Mouse (Mus musculus) midbrain, postnatal 0 days (tissue): Measurements from ENCODE around the gene Abhd15. TPM values are rescaled to one million over a fixed set of nuclear protein-coding genes. Genes with fewer than 3 reads are reported as not detected.

Source experiments
- ATAC-seq: fragments of 200-750 bp; cut with Nextera tagmentation; 2 replicates; pipeline ENCODE4 v1.8.0; 2017; ENCODE audit warnings: moderate number of reproducible peaks, mild to moderate bottlenecking, moderate TSS enrichment, moderate library complexity; ENCODE audit not compliant: low FRiP score
- DNase-seq: peaks from one replicate; pipeline ENCODE4 v3.0.0-alpha.2; 2015; ENCODE audit warnings: low spot score
- H3K27ac ChIP-seq: fragments of 300-500 bp; sonication (generic); 2 replicates; pipeline ENCODE4 v1.5.1; 2014; ENCODE audit warnings: low read depth, mild to moderate bottlenecking, low read length, mixed read lengths
- H3K27me3 ChIP-seq: fragments of 300-500 bp; sonication (generic); 2 replicates; pipeline ENCODE4 v1.6.1; 2014; ENCODE audit warnings: low read length, control low read depth, mixed read lengths; ENCODE audit not compliant: insufficient read depth
- H3K36me3 ChIP-seq: fragments of 300-500 bp; sonication (generic); 2 replicates; pipeline ENCODE4 v1.6.1; 2014; ENCODE audit warnings: low read length, control low read depth, mixed read lengths; ENCODE audit not compliant: insufficient read depth
- H3K4me1 ChIP-seq: fragments of 300-500 bp; sonication (generic); 2 replicates; pipeline ENCODE4 v1.6.1; 2014; ENCODE audit warnings: mild to moderate bottlenecking, control low read depth, antibody characterized with exemption, low read length, mixed read lengths; ENCODE audit not compliant: insufficient read depth
- H3K4me2 ChIP-seq: fragments of 300-500 bp; sonication (generic); 2 replicates; pipeline ENCODE4 v1.6.1; 2014; ENCODE audit warnings: low read depth, mild to moderate bottlenecking, low read length, mixed read lengths; ENCODE audit not compliant: poor library complexity, severe bottlenecking
- H3K4me3 ChIP-seq: fragments of 300-500 bp; sonication (generic); 2 replicates; pipeline ENCODE4 v1.5.1; 2014; ENCODE audit warnings: low read depth, mild to moderate bottlenecking, low read length, moderate library complexity
- H3K9ac ChIP-seq: fragments of 300-500 bp; sonication (generic); replicated peaks from 2 replicates; pipeline ENCODE4 v1.6.1; 2014; ENCODE audit warnings: mild to moderate bottlenecking, low read length, moderate library complexity, mixed read lengths; ENCODE audit not compliant: poor library complexity, severe bottlenecking
- H3K9me3 ChIP-seq: fragments of 300-500 bp; sonication (generic); 2 replicates; pipeline ENCODE4 v1.6.1; 2016; ENCODE audit warnings: low read length, control low read depth
- CTCF ChIP-seq: IDR thresholded peaks from 2 replicates; pipeline ENCODE4 v1.5.1; 2016; ENCODE audit warnings: antibody characterized with exemption, mild to moderate bottlenecking
- WGBS: fragments of 180-500 bp; shearing (Covaris S2); extraction: QIAGEN DNeasy Blood & Tissue Kit; methylation state at CpG from one replicate; pipeline ENCODE4 v1.1.7; 2014; 5-methylcytosine and 5-hydroxymethylcytosine counted together
- polyA plus RNA-seq: library from polyadenylated mRNA; unstranded; fragments of >200 nt; fragmentation: Nextera tagmentation; extraction: Ambion mirVana; gene quantifications from 2 replicates; pipeline ENCODE4 v1.2.1, GENCODE M21; 2015
- total RNA-seq: library from RNA; depleted of rRNA; stranded (reverse); fragments of >200 nt; gene quantifications from 2 replicates; pipeline ENCODE4 v1.2.3, GENCODE M21; 2014

The Abhd15 gene
- total and polyA plus RNA-seq, 2 experiments from 2014 or later, result 1.8 to 4.2 TPM

DNA sequence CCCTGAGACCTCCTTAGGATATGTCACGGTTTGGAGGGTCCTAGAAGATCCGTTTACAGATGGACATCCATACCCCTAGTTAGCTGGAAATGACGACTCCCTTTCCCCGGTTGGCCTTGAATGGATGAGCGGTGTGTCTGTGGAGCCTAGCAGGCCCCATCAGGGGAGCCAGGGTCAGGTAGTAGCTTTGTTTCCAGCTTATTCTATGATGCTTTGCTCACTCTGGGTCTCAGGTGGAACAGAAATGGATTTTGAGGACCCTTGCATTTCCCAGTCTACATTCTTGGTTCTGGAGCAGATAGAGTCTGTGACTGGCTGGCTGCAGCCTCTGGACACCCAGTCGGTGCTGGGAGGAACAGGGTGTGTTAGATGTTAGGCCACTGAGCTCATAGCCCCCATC lies 20.1 kb upstream of the Abhd15 start:
- Histone ChIP-seq H3K4me2 (peak overlapping the region; percentile 86), H3K4me3 (peak overlapping the region; percentile 96), H3K4me1 (peaks cover 14% of the 10 kb centered on the region; the same call in 1 of the 2 replicates), H3K9me3 (no peaks in the 10 kb centered on the region), H3K27ac (0 out of 2 replicates have a peak overlapping the region, but pooled peaks have one; percentile 89), H3K9ac (peak overlapping the region; percentile 97), H3K27me3 (no peaks in the 10 kb centered on the region), H3K36me3 (peaks cover 7% of the 10 kb centered on the region; the same call in 1 of the 2 replicates)
- TF ChIP-seq CTCF, result no peak
- 76% methylated on average over 6 of the region's 6 CpGs for WGBS
- ATAC-seq, result no peak
- no peak for DNase-seq

DNA sequence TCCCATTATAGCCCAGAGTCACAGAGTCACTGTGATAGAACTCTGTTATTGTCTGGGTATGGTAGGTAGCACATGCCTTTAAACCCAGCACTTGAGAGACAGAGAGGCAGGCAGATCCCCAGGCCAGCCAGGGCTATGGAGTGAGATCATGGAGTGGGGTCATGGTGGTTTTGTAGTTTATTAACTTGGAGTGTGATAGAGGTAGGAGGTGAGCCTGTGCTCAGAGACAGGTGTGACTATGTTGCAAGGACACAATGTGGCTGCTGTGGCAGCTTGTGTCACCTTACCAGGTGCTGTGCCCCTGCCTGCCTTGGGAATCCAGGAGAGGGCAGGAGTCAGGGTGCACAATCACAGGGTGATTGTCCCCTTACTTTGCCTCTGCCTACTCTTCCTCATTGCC lies 19.4 kb upstream of the Abhd15 start:
- H3K4me3 ChIP-seq, result no peak overlapping the region
- H3K27ac ChIP-seq, result no peak overlapping the region
- H3K27me3 ChIP-seq, result no peaks in the 10 kb centered on the region
- H3K9me3 ChIP-seq, result no peaks in the 10 kb centered on the region
- H3K4me2 ChIP-seq, result peak overlapping the region; percentile 86
- no peak for TF ChIP-seq CTCF
- peaks cover 14% of the 10 kb centered on the region; the same call in 1 of the 2 replicates for H3K4me1 ChIP-seq
- no peak for ATAC-seq
- H3K9ac ChIP-seq, result no peak overlapping the region
- DNase-seq, result no peak
- peaks cover 14% of the 10 kb centered on the region; the same call in 1 of the 2 replicates for H3K36me3 ChIP-seq

DNA sequence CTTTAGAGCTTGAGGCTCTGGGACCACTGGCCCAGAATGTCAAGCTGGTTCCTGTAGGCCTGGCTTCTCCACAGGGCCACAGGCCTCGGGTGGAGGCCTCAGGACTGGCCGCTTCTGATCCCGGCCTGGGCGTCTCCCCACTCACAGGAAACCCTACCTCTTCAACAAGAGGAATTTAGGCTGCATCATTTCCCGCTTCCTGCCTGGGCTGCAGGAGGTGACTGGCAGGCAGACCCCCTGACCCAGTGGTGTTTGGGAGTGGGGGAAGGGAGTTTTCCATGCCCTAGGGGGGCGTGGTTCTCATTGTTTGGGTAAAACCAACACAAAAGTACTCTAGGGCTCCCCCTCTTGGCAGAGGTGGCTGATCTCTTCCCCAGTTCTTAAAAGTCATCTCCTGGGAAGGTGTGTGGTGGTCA lies 17.6 kb upstream of the Abhd15 start:
- Histone ChIP-seq H3K36me3 (peaks cover 22% of the 10 kb centered on the region), H3K27ac (0 out of 2 replicates have a peak overlapping the region, but pooled peaks have one; percentile 0), H3K27me3 (no peaks in the 10 kb centered on the region), H3K4me1 (peaks cover 9% of the 10 kb centered on the region; the same call in 1 of the 2 replicates), H3K9me3 (no peaks in the 10 kb centered on the region), H3K4me3 (no peak overlapping the region), H3K4me2 (no peak overlapping the region), H3K9ac (no peak overlapping the region)
- 27% methylated on average over 6 of the region's 6 CpGs for WGBS
- TF ChIP-seq CTCF, result peak; percentile 43
- peak; percentile 43 for DNase-seq
- ATAC-seq, result no peak

DNA sequence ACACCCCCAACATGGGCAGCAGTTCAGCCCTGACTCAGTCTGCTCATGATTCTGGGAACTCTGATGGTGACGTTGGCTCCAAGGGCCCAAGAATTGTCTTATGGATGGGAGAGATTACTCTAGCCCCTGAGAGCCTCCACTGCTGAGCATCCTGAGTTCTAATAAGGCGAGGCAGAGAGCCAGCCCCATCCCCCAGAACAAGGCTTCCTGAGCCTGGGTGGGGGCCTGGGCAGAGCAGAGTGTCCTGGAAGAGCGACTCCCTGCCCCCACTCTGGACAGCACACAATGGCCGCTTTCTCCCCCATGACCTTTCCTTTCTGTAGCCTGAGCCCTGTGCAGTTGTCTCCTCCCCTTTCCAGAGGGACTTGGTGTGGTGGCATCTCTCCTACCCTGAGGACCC lies 17.1 kb upstream of the Abhd15 start:
- H3K9me3 ChIP-seq, result no peaks in the 10 kb centered on the region
- H3K27ac ChIP-seq, result 0 out of 2 replicates have a peak overlapping the region, but pooled peaks have one; percentile 0
- no peak for ATAC-seq
- H3K4me1 ChIP-seq, result peaks cover 9% of the 10 kb centered on the region; the same call in 1 of the 2 replicates
- H3K9ac ChIP-seq, result no peak overlapping the region
- WGBS, result 44% methylated on average over 4 of the region's 4 CpGs
- H3K27me3 ChIP-seq, result no peaks in the 10 kb centered on the region
- H3K4me2 ChIP-seq, result no peak overlapping the region
- no peak for DNase-seq
- no peak for TF ChIP-seq CTCF
- no peak overlapping the region for H3K4me3 ChIP-seq
- H3K36me3 ChIP-seq, result peaks cover 27% of the 10 kb centered on the region

DNA sequence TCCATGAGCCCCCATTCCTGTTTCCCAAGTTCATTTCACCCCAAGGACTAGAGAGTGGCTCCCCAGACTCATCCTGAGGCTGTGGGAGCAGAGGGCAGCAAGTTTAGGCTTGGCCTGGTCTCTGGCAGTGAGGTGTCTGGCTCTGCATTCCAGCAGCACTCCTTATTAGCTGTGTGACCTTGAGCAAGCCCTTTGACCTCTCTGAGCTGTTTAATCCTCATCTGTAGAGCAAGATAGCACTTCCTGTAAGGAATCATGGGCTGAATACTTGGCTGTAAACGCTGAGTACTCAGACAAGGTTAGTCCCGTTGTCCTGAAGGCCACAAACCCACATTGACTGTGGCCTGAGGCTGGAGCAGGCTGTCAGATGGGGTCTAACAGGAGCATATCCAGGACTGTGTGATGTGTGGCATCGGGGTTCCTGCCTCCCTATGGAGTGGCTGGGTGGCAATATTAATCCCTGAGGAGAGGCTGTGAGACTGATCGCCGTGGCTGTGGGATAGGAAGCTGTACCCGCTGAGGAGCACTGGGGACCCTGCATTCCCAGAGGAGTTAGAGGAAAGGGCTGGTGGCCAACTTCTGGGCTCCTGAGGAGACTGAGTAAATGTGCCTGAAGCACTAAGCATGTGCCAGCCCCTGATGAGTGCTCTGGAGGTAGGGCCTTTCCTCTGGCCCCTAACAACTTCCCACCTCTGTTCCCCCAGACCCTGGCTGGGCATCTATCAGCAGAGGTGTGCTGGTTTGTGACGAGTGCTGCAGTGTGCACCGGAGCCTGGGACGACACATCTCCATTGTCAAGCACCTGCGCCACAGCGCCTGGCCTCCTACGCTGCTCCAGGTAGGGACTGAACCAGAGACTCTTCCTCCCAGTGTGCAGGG lies 16.4 kb upstream of the Abhd15 start:
- H3K9ac ChIP-seq, result no peak overlapping the region
- no peak overlapping the region for H3K4me3 ChIP-seq
- no peaks in the 10 kb centered on the region for H3K9me3 ChIP-seq
- no peak for ATAC-seq
- WGBS, result 70% methylated on average over 12 of the region's 12 CpGs
- DNase-seq, result no peak
- no peaks in the 10 kb centered on the region for H3K27me3 ChIP-seq
- peak overlapping the region; percentile 38; the same call in 1 of the 2 replicates for H3K27ac ChIP-seq
- H3K4me2 ChIP-seq, result no peak overlapping the region
- peaks cover 34% of the 10 kb centered on the region for H3K36me3 ChIP-seq
- H3K4me1 ChIP-seq, result peaks cover 9% of the 10 kb centered on the region; the same call in 1 of the 2 replicates
- no peak for TF ChIP-seq CTCF

DNA sequence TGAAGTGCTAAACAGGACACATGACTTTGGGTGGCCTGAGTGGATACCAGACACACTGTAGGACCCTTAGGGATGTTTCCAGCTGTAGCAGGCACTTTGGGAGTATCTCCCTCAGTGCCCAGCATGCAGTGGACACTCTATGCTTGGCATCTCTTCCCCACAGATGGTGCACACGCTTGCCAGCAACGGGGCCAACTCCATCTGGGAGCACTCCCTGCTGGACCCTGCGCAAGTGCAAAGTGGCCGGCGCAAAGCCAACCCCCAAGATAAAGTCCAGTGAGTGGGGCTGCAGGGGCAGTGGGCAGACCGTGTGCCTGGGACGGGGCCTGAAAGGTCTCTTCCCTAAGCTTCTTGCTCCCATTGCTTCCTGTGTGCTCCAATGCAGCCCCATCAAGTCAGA lies 15.6 kb upstream of the Abhd15 start:
- peaks cover 6% of the 10 kb centered on the region; the same call in 1 of the 2 replicates for H3K4me1 ChIP-seq
- DNase-seq (peak; percentile 53), ATAC-seq (no peak)

More for the DNA sequence above, 15.6 kb upstream of the Abhd15 start:
- no peak overlapping the region for H3K9ac ChIP-seq
- 86% methylated on average over 7 of the region's 7 CpGs for WGBS
- no peak overlapping the region for H3K4me3 ChIP-seq
- no peaks in the 10 kb centered on the region for H3K27me3 ChIP-seq
- no peak overlapping the region for H3K27ac ChIP-seq
- no peak overlapping the region for H3K4me2 ChIP-seq
- peaks cover 41% of the 10 kb centered on the region for H3K36me3 ChIP-seq
- H3K9me3 ChIP-seq, result no peaks in the 10 kb centered on the region
- no peak for TF ChIP-seq CTCF
